Mouse (Mus musculus) MEL-GATA-1-ER (cell line): ENCODE data around the gene Dusp23.

Experiments used
- DNase-seq: peaks from one replicate; pipeline ENCODE4 v3.0.0-alpha.2; 2012; ENCODE audit warnings: low read depth; ENCODE audit errors: extremely low read depth

Gene Dusp23

DNA sequence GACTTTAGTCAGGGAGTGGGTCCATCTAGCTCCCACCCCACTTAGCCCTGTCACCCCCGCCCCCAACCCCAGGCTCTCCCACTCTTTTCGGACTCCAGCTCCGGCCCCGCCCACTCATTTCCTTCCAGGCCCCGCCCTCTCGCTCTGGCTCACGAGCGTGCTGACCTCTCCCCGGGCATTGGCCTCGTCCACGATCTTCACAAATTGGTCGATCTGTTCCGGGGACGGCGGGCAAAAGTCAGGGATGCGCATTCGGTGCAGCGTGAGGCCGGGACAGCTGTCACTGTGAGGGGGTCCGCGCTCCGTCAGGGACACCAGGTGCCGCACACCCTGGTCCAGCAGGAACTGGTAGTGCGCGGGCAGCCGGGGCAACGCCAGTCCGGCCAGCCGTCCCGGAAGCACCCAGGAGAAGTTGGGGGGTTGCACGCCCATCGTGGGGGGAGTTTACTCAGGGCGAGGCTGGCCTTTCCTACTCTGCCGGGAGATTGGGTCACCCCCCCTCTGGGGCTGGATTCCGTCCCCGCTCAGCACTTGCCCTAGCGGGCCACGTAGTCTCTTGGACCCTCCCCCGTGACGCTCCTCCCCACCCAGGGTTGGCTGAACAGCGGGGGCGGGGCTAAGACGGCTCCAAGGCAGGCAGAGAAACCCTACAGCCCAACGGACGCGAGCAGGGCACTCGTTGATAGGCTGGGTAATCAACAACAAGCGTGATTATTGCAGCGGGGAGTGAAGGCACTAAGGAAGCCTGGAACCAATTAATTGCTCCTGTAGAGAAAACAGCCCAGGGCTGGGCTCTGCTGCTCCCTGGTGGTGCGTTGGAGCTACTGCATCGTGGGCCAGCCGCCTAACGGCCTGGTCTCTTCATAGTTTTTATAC, at the start of gene Dusp23:
Gene Dusp23, minus strand, starts transcription at position 512 of the 876 bp plus-strand sequence.
- peak; percentile 95 for DNase-seq

DNA sequence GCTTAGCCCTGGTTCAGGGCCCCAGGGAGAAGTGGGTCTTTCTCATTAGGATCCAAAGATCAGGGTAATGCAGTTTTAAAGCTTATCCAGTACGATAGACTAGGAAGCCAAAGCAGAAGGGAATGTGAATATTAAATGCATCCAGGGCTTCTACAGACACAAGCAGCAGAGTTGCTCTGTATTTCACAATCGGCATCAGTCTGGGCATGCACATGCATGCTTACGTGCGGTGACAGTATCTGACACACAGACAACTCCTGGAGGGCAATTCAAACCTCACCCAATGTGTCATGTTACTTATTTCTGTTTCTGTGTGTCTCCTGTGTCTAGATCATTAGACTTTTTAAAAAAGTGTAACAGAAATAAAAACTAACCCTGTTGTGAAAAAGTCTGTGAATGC, 48.0 kb upstream of the Dusp23 start:
- no peak for DNase-seq

DNA sequence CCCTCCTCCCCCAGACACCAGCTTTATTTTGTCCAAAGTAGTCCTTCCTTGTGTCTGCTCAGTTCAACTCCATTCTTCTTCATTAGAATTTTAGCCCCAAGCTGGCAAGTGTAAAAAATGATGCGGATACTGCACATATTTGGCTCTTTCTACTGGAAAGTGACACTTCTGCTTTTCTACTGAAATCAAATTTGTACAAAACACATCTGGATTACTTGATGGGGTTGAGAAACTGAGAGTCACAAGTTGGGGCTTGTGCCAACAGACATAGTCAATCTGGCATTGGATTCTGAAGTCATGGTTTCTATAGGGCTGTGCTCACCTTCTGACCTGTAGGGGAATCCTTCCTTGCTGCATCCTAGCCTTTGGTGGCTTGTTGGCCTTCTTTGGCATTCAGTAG, 38.0 kb upstream of the Dusp23 start:
- no peak for DNase-seq

DNA sequence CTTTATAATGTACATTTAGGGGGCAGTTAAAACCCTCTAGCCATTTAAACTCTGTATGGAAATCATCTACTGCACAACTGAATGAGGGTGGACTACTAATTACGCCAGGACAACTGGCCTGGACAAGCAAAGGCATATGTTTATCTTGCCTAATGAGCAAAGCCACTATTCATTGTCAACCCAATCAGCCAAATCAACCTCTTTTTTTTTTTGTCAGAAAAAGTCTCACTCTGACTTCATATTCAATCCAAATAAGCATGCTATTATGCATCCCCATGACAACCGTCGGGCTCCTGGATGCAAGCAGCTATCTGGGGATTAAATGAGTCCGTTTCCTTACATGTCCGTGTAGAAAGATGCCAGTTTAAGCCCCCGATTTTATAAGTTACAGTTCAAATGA, 34.8 kb upstream of the Dusp23 start:
- no peak for DNase-seq

DNA sequence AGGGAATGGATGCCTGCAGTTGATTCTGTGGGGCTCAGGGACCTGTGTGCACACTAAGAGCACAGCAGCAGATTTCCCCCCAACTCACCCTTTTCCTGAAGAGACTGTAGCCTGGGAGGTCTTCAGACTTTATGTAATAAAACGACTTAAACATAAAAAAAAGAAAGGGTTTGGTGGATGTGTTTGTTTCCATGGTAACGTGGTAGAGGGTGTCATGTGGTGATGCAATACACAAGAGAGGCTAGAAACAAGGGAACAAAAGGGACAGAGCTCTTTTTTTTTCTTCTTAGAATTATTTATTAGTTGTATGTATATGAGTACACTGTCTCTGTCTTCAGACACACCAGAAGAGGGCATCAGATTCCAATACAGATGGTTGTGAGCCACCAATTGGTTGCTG, 32.7 kb upstream of the Dusp23 start:
- DNase-seq = no peak

DNA sequence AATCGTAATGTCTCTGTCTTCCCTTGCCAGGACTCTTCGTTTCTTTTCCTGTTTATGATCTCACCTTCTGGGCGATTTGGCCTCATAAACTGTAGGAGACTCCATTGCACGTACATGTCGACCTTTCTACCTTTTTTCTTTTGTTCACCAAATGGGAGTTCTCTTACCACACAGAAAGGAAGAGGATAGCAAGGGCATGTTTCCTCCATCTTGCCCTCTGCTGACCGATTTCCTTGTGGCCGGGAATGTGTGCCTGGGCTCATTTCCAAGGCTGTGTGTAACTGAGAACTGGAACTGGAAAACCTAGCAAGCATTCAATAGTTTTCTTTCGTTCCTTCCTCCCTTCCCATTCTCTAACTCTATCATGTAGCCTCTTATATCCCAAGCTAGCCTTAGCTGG, 26.9 kb upstream of the Dusp23 start:
- DNase-seq = no peak

DNA sequence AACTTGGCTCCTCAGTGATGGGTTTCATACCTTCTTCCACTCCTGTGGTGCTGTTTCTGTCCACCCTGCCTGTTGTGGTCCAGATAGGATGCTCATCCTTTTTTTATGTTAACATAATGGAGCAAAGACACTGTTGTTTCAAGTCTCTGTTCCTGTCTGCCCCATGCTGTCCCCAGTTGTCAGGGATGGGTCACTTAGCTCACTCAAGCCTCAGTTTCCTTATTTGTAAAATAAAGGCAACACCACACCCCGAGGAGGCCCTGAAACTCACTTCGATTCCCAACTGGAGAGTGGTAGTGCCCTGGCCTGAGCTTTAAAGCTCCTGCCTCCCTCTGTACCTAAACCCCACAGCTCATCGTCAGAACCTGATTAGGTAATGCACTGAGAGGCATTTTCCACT, 24.5 kb upstream of the Dusp23 start:
- no peak for DNase-seq

DNA sequence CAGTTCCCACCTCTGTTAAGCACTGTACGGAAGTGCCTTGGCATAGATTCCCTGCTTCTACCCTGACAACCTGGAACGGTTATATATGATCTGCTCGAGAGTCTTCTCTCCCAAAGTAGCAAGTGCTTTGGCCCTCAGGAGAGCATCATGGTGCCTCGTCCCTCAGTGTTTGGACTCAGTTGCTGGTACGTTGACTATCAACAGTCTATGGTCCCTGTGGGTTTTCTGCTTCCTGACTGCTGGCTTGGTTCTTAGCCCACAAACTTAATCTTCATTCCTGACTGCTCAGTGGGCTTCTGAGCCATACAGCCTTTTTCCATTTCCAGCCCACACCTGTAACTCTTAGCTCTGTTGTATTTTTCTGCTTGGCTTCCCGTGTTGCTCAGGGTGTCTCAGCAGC, 21.1 kb upstream of the Dusp23 start:
- no peak for DNase-seq

DNA sequence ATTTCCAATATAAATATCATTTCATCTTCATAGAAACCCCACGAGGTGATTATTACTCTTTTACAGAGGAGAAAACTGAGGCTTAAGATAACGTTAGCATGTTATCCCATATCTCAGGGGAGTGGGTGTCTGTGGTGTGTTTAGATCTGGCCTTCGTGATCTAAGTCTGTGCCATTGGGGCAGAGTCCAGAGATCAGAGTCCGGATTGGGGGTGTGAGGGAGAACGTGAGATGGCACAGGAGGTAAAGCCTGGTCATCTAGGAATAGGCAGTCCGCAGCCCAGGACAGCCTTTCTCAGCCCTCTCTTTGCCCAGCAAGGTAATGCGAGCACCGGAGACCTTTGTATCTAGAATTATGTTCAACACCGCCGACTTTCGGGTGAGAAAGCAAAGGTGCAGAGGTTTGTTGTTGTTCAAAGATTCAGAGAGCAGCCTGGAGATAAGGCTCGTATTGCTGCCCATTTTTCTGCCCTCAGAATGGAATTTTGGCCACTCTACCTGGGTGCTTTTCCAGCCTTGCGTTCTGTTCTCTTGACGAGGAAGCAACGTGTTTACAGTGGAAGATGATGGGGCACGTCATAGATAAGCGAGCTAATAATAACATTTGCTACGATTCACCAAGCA, 19.4 kb upstream of the Dusp23 start:
- DNase-seq = no peak

DNA sequence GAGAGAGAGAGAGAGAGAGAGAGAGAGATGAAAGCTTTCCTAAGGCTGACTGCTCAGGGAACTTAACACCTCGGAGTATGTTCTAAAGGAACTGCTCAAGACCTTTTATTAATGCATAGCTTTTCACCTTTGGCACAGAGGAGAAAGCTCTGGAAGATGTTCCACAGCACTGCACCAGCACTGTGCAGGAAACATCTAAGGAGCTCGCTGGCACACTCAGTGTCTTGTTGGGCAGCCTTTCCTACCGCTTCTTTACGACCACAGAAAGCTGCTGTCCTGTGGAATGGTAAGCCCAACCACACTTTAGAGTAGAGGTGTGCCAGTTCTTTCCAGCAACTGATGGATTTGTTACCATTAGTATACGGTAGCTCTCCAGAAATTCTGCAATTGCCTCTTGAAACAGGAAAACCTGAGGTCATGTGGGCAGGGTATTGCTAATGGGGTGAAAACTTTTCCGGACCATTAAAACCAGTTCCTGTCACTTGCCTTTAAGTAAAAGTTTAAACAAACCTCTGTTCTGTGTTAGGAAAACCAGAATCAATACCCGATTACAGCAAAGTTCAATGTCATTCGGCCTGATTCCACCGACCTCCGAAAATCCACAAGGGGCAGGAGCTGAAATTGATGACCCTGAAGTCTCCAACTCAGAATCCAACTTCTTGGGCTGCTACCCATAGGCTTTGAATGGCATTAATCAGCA, 18.7 kb upstream of the Dusp23 start:
- no peak for DNase-seq

DNA sequence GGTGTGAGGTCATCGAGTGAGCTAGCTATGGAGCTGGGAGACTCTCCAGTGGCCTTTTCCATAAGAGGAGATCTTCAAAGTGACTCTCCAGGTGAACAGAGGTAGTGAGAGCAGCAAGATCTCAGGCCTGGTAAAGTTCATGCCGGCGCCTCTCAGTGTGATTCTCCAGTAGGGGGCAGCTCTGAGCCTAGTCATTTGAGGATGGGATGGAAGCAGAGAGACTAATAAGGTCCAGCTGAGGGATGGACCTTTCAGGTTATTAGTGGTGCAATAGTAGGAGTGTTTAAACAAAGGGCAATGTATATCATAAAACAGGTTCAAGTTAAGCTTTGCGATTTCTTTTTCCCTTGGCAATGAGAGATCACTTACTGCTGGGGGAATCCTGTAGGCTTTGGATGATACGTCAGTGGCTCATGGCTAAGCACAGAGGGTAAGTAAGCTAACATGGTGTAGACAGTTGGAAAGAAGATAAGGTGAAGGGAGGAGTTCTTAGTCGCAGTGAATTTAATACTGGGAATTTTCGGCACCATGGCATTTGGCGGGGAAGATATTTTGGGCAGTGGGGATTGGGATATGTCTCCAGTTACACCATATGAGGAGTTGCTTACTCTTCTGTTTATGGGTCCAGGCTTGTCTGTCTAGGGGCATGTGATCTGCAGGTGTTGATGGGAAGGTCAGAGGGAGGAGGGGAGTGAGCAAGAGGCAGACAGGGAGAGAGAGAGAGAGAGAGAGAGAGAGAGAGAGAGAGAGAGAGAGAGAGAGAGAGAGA, 17.9 kb upstream of the Dusp23 start:
- no peak for DNase-seq

DNA sequence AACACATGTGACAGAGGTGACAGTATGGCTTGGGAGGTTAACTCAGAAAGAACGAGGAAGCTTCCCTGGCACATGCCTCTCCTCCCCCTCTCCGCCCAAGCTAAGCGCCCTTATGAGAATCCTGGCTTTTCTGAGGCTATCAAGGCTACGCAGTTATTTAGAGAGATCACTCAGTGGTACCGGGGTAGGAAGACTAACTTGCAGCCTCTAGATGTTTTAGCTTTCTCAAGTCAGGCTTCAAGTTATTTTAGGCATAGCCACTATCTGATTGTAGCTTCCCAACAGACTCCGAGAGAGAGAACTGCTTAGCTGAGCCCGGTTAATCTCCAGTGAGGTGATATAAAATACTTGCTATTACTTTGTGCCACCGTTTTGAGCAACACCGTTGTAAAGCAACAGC, 16.6 kb upstream of the Dusp23 start:
- DNase-seq = no peak

DNA sequence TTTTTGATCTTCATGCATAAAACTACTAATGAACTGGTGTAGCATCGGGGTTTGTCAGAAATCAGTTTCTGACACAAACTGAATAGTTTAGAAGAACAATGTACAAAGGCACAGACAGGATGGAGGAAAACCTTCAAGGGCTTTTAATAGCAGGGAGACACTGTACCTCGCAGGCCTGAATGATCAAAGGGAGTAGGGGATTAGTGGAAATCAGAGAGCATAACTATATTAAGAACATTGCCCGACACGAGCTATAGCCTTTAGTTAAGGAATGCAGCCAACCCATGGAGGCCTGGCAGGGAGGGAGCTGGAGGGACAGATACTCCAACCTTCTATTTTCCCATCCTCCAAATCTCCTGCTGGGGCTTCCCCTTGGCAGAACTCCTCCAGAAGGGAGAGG, 14.5 kb upstream of the Dusp23 start:
- no peak for DNase-seq

DNA sequence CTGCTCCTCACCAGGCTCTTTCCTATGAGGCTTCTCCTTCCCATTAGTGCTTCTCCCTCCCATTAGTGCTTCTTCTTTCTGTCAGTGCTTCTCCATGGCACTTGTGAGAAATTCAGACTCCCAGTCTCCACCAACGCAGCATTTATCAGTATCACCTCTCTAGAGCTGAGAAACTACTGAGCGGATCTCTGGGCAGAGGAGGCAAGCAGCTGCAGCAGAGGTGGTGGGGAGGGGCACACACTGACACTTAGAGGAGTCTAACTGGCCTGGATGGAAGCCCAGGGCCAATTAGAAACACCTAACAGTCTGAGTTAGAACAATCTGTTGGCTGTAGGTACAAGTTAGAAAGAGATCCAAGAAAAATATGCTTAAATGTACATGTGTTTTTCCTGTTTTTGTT, 6.0 kb upstream of the Dusp23 start:
- DNase-seq = no peak

DNA sequence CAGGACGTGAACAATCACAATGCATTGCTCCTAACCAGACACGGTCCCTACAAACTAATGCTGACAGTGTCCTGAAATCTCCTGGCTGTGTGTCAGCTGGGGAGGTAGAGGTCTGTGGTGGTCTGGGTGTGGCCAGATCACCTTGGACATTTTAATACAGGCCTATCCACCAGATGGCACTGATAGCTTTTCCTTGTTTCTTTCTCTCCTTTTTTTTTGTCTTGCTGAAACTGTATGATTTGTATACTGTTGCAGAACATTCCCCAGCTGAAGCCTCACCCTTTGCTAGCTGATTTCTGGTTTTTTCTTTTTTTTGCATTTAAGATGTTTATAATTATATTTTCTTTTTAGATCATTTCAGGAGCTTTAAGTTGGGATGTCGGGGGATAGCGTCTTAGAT, 5.0 kb upstream of the Dusp23 start:
- no peak for DNase-seq

DNA sequence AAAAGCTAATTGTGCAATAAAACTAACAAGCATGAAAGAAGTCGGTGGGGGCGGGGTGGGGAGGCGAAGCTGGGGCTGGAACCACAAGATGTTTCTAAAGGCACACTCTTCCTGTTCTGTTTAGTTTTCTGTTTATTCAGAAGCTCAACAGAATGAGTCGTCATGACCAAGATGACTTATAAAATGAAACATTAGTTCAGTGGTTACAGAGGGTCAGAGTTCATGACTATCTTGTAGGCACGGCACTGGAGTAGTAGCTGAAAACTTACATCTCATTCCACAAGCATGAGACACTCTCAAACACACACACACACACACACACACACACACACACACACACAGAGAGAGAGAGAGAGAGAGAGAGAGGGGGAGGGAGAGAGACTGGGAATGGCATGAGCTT, 3.5 kb upstream of the Dusp23 start:
- no peak for DNase-seq

DNA sequence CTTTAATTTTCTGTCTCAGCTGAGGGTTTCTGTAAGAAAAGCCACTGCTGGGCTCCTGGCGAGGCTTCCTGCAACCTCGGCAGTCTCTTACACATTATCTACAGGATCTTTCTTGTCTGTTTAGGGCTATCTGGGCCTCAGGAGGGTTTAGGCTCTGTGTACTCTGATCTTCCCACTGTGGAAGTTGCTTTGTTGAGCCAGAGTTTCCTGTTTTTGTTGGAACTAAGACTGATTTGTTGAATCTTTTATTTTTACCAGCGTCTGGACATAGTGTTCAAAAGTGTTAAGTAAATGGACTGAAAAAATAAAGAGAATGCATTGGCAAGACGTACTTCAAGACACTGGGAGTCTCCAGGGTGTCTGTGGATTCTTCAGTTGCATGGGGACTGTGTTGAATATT, 2.5 kb upstream of the Dusp23 start:
- DNase-seq = no peak

DNA sequence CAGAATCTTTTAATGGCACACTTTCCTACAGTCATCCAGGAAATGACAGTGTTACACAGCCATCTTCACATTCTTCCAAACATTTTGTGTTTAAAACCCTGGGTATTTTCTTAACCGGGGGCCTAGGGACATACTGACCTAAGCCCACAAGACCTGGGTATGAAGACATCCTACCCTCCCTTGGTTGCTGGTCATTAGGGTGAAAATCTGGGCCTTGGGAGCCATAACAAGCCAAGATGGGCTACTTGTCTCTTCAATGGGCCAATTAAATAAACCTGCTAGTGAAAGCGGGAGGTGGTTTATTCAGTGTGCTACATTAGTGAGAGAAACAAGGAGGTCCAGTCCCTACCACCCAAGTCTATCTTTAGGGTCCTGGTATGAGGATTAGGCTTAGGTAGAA, 1.4 kb upstream of the Dusp23 start:
- no peak for DNase-seq

DNA sequence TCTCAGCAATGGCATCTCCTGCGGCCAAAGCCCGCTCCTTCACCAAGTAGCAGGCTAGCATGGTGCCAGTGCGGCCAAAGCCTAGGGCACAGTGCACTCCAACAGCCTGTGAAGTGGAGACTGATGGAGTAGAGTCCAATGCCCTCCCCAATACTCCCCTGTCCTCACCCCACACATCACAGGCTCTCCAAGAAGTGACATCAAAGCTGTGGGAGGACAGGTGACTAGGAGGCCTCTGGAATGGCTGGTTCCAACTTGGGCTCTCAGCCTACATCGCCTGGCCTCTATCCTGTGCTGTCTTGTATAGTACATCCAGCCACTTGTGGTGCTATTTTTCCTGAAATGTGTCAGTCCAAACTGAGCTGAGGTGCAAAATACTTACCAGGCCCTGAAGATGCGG, 1.0 kb downstream of the Dusp23 start:
- DNase-seq = no peak

DNA sequence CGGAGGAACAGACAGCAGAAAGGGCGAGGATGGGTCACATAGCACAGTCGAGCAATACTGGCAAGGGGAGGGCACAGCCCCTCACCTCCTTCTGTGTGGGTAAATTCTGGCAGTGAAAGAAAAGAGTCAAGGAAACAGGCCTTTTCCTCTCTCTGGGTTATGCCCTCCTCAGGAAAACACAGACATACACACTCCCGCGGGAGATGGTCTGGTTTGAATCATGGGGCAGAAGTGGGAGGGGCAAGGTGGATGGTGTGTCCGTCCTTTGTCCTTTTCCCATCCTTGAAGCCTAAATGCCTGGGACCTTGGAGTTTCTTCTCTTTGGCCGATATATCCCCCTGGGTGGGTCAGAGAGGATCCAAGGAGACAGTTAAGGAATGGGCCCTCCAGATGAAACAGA, 2.9 kb downstream of the Dusp23 start:
- DNase-seq = no peak

DNA sequence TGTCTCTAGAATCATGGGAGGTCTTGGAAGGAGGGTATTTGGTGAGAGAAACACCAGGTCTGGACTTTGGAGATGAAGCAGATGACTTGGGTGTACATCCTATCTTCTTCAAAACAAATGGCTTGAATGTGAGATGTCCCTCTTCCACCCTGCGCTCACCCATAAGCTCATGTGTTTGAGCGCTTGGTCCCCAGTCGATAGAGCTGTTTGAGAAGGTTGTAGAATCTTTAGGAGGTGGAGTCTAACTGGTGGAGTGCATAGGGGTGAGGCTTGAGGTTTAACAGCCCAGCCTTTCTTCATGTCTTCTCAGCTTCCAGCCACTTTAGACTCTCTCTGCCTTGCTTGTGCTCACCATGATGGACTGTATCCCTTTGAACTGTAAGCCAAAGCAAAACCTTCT, 6.5 kb downstream of the Dusp23 start:
- DNase-seq = no peak

DNA sequence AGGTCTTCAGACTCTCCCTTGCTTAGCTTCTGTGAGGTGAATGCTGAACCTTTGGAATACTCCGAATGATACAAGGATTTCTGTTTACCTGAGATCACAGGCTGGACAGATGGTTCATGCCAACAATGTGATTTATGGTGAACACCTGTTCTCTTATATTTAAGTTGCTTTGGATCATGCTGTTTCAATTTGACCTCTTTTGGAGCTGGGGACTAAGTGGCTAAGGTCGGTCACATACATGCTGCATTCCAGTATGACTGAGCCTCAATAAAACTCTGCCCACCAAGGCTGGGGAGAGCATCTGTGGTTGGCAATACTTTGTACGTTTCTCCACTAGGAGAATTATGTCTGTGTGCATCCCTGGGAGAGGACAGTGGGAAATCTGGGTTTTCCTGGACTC, 8.7 kb downstream of the Dusp23 start:
- DNase-seq = no peak
